Mouse (Mus musculus) liver, adult 2 months (tissue): ENCODE results near the gene Atg10.

Experiments used
- CTCF ChIP-seq: fragments of 200-500 bp; IDR thresholded peaks from 2 replicates; pipeline ENCODE4 v1.5.1; 2011; ENCODE audit warnings: low read depth, low read length, control low read depth
- POLR2A ChIP-seq: fragments of 200-500 bp; IDR thresholded peaks from 2 replicates; pipeline ENCODE4 v1.6.1; 2011; ENCODE audit warnings: low read length, control low read depth; ENCODE audit not compliant: insufficient read depth; ENCODE audit errors: extremely low read depth

DNA sequence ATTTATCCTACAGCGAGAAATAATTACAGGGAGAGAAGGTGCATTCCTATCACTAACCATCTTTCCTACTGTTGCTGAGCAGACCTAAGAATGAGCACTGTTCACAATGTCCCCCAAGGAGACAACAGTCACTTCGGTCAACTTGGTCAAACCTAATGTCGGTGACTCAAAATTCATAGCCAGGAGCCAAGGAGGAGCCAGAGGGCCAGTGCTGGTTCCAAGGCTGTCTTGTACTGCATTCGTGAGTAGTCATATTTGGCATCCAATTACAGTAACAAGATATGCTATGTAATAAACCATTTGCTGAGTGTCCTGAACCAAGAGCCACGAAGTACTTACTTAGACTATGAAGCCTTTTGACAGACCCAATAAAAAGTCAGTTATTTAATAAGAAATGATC lies 176.9 kb downstream of the Atg10 start:
- TF ChIP-seq CTCF (no peak), POLR2A (no peak)
